Mouse (Mus musculus): ENCODE data around the gene Tbx6.

The Tbx6 gene

DNA sequence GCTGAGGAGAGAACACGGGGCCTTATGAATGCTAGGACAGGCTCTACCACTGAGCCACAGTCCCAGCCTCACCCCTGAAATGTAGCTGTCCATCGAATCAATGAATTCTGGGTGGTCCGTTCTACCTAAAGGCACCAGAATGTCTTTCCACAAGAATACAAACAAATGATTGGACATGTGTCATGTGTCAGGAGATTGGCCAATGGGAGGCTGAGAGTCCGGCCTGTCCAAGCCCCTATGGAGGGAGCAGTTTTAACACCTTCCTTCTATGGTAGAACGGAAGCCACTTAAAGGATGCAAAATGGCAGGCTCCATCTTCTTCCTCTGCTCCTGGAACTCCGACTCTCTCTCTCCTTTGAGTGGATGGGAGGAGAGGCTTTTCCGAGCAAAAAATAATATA lies 36.3 kb downstream of the Tbx6 start:
- DNase-seq (ENCODE audit: low spot score in 2 of 2), result no peak

DNA sequence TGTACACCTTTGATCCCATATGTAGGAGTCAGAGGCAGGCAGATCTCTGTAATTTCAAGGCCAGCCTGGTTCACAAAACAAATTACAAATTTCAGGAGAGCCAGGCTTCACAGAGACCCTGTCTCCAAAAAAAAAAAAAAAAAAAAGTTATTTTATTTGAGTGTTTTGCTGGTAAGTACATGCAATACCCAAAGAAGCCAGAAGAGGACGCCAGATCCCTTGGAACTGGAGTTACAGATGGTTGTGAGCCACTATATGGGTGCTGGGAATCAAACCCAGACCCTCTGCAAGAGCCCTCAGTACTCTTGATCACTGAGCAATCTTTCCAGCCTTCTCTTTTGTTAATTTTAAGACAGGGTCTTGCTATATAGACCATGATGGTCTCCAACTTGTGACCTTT lies 37.5 kb downstream of the Tbx6 start:
- no peak for DNase-seq (ENCODE audit: low spot score in 2 of 2)

- DNase-seq (ENCODE audit: low spot score in 2 of 2), result peak; percentile 83 to 85
Measured at GRCm38 (mm10) chr7:126821835-126822511, 40.7 kb downstream of the Tbx6 start.

- DNase-seq (ENCODE audit: low spot score in 2 of 2), result no peak
Measured at GRCm38 (mm10) chr7:126822741-126823140, 41.5 kb downstream of the Tbx6 start.

GRCm38 (mm10) chr7:126823202-126823711 lies 42.0 kb downstream of the Tbx6 start:
- DNase-seq (ENCODE audit: low spot score in 2 of 2), result no peak

- DNase-seq (ENCODE audit: low spot score in 2 of 2), result no peak
Measured at GRCm38 (mm10) chr7:126823940-126824339, 42.7 kb downstream of the Tbx6 start.

- no peak for DNase-seq (ENCODE audit: low spot score in 2 of 2)
Measured at GRCm38 (mm10) chr7:126825403-126825802, 44.1 kb downstream of the Tbx6 start.

- no peak for DNase-seq (ENCODE audit: low spot score in 2 of 2)
Measured at GRCm38 (mm10) chr7:126825952-126826351, 44.7 kb downstream of the Tbx6 start.

DNA sequence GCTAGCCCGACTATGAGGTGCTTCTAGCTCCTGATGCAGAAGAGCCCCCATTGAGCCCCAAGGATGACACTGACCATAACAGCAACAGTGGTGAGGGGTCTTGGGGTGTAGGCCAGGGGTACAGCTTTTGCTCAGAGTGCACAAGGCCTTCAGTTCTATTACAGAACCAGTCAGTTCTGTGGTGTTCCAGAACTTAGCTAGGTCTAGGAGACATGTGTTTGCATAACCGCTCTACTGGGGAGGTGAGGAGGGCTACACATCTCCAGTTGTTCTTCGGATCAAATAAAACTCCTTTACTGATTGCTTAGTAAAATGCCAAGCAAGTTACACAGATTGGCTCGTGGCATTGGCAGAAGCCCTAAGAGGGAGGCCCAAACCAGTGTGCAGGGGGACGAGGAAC lies 50.3 kb downstream of the Tbx6 start, which contains the start of gene 4930451I11Rik:
4930451I11Rik (minus strand) TSS at position 101 of the 400 bp plus-strand sequence.
- DNase-seq (ENCODE audit: low spot score in 2 of 2), result no peak

DNA sequence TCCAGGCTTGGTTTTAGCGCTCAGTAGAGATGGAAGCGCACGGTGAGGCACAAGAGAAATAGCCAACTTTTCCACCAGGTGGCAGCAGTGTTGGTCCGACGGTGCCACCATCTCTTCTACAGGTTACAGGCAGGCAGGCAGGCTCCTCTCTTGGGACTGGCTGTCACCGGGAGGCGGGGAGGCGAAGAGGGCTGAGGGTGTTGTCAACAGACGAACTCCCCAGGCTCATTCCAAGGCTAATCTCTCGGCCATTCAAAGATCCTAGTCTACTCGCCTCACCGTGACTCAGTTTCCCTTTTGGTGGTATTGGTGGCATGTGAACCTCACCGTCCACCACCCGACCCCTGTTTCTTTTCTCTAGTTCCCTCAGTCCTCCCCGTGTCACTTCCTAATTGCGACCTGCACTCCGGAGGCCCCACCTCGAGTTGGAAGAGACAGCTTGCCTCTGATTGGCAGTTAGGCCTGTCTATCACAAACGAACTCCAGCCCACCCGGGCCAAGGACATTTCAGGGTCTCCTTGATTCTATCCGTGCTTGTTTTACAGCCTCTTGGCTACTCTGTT lies 50.8 kb downstream of the Tbx6 start:
- peak; percentile 84 to 87 for DNase-seq (ENCODE audit: low spot score in 2 of 2)

GRCm38 (mm10) chr7:126833294-126833693 lies 52.0 kb downstream of the Tbx6 start:
- DNase-seq (ENCODE audit: low spot score in 2 of 2), result no peak

Data from right cerebral cortex, adult 2 months (tissue).